Mouse (Mus musculus): ENCODE measurements around the gene Selenow.
A peak's percentile ranks its signal among the peaks of the same experiment; 100 is the strongest.

The Selenow gene

GRCm38 (mm10) chr7:15906602-15907001 is 15.6 kb downstream of the Selenow start:
- DNase-seq (ENCODE audit: extremely low read depth, low read depth) = no peak

GRCm38 (mm10) chr7:15905861-15906260 is 16.3 kb downstream of the Selenow start:
- DNase-seq (ENCODE audit: extremely low read depth, low read depth) = no peak

GRCm38 (mm10) chr7:15901366-15902048 is 20.7 kb downstream of the Selenow start:
- DNase-seq (ENCODE audit: extremely low read depth, low read depth) = peak; percentile 50

GRCm38 (mm10) chr7:15894251-15894650 is 28.0 kb downstream of the Selenow start:
- no peak for DNase-seq (ENCODE audit: extremely low read depth, low read depth)

GRCm38 (mm10) chr7:15884127-15884526 is 38.1 kb downstream of the Selenow start:
- DNase-seq (ENCODE audit: extremely low read depth, low read depth) = no peak

- DNase-seq (ENCODE audit: extremely low read depth, low read depth) = no peak
These were observed 39.9 kb downstream of the Selenow start, which contains the start of gene Crxos for GRCm38 (mm10) chr7:15882317-15882716. Gene Crxos, plus strand, starts transcription at chr7:15882617.

- DNase-seq (ENCODE audit: extremely low read depth, low read depth) = no peak
These were observed 40.4 kb downstream of the Selenow start for GRCm38 (mm10) chr7:15881831-15882230.

- no peak for DNase-seq (ENCODE audit: extremely low read depth, low read depth)
These were observed 40.8 kb downstream of the Selenow start for GRCm38 (mm10) chr7:15881388-15881787.

GRCm38 (mm10) chr7:15879756-15880155 is 42.4 kb downstream of the Selenow start, which contains the start of gene Crx:
Gene Crx, minus strand, starts transcription at chr7:15879968.
- DNase-seq (ENCODE audit: extremely low read depth, low read depth) = no peak

Measured in MEL-GATA-1-ER (cell line).